ENCODE assay signal across 14 mouse cellular contexts in the genomic region with DNA sequence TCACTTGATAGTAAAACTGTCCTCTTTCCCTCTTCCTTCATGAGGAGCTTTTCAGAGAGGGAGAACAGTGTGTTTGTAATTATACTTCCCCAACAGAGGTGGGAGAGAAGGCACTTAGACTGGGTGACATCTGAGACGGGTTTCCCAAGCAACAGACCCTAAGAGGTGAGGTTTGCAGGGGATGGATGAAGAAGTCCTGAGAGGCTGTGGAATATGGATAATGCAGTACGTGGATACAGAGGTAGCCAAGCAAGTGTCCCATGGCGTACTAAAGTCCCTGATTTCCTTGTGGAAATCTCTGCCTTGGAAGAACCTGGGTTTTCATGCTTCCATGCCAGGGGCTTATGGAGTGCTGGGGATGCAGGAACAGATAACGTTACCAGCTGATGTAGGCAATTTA.
"Had no signal": no experiment of that assay in that cellular context is flagged by ENCODE, and none has a peak within 500 bp of the region (broad histone marks: within the 10 kb centered on the region; RNA-seq: fewer than 3 reads in every experiment).

No protein-coding gene starts in this region.

- H3K4me3 ChIP-seq: limb, embryonic 12.5 days; liver, embryonic 13.5 days; lung, embryonic 15.5 days; megakaryocyte, embryonic 14.5 days; midbrain, embryonic 15.5 days; neural tube, embryonic 12.5 days had no signal

- H3K9me3 ChIP-seq: limb, embryonic 12.5 days; liver, embryonic 13.5 days; lung, embryonic 15.5 days; midbrain, embryonic 15.5 days; neural tube, embryonic 12.5 days had no signal

- DNase-seq: kidney, postnatal 25 days; liver; liver, embryonic 13.5 days; liver, postnatal 0 days; lung, postnatal 14 days; thymus, postnatal 4 days had no signal

- H3K4me1 ChIP-seq: limb, embryonic 12.5 days; liver, embryonic 13.5 days; megakaryocyte, embryonic 14.5 days; midbrain, embryonic 15.5 days; neural tube, embryonic 12.5 days had no signal

- H3K36me3 ChIP-seq: limb, embryonic 12.5 days; liver, embryonic 13.5 days; lung, embryonic 15.5 days; midbrain, embryonic 15.5 days; neural tube, embryonic 12.5 days had no signal

- H3K4me2 ChIP-seq: limb, embryonic 12.5 days; liver, embryonic 13.5 days; lung, embryonic 15.5 days; midbrain, embryonic 11.5 days; midbrain, embryonic 15.5 days; neural tube, embryonic 12.5 days had no signal

- H3K27me3 ChIP-seq: limb, embryonic 12.5 days; liver, embryonic 13.5 days; lung, embryonic 15.5 days; megakaryocyte, embryonic 14.5 days; midbrain, embryonic 15.5 days; neural tube, embryonic 12.5 days had no signal

- H3K27ac ChIP-seq: limb, embryonic 12.5 days; liver, embryonic 13.5 days; lung, embryonic 15.5 days; macrophage; midbrain, embryonic 15.5 days; neural tube, embryonic 12.5 days; stomach, postnatal 0 days had no signal

- H3K9ac ChIP-seq: limb, embryonic 12.5 days; liver, embryonic 13.5 days; liver, postnatal 0 days; lung, embryonic 15.5 days; midbrain, embryonic 15.5 days; neural tube, embryonic 12.5 days had no signal

- ATAC-seq: liver, postnatal 0 days; midbrain, embryonic 15.5 days had no signal
